17 mouse cellular contexts compared by ENCODE assay signal in genomic region chr11:55326211-55326610, GRCm38 (mm10). TPM values are rescaled to one million over a fixed set of nuclear protein-coding genes. Genes with fewer than 3 reads are reported as not detected.
DNase-seq lines count a peak whose midpoint lies in the region; ATAC-seq and TF ChIP-seq lines count a peak whose summit lies in the region.
"Had no signal": no experiment of that assay in that cellular context is flagged by ENCODE, and none has a peak within 500 bp of the region (broad histone marks: within the 10 kb centered on the region; RNA-seq: fewer than 3 reads in every experiment).

No protein-coding gene starts in this region.

- 0 out of 2 replicates have a peak, but pooled peaks cover 8% of the 10 kb centered on the region for H3K4me1 ChIP-seq in hindbrain, postnatal 0 days (ENCODE audit: insufficient read depth, low read length)
- no peaks in the 10 kb centered on the region for H3K4me1 ChIP-seq in hindbrain, embryonic 10.5 days (replicated peaks)
- no peaks in the 10 kb centered on the region for H3K4me1 ChIP-seq in liver, embryonic 12.5 days
- H3K4me1 ChIP-seq: hindbrain, embryonic 15.5 days had no signal

- peak; percentile 55 for DNase-seq in cerebellum, adult 11-12 months
- DNase-seq in cerebellum, adult 11 months: no peak
- DNase-seq in hindbrain, postnatal 0 days (ENCODE audit: low spot score): peak; percentile 45
- no peak for DNase-seq in hindbrain, embryonic 10.5 days (ENCODE audit: low spot score)
- peak; percentile 7 for DNase-seq in lung, postnatal 10 days
- no peak for DNase-seq in lung, postnatal 25 days (ENCODE audit: low spot score)
- no peak for DNase-seq in layer of hippocampus, adult 11-12 months (ENCODE audit: low spot score)
- DNase-seq: adrenal gland, postnatal 25 days; gastrocnemius, postnatal 14 days; heart, postnatal 10 days; left cerebral cortex, postnatal 4 days had no signal

- H3K36me3 ChIP-seq in hindbrain, postnatal 0 days (ENCODE audit: insufficient read depth, low read length): no peaks in the 10 kb centered on the region
- no peaks in the 10 kb centered on the region for H3K36me3 ChIP-seq in hindbrain, embryonic 10.5 days
- H3K36me3 ChIP-seq in liver, embryonic 12.5 days: no peaks in the 10 kb centered on the region
- H3K36me3 ChIP-seq: hindbrain, embryonic 15.5 days had no signal

- no peak overlapping the region for H3K4me3 ChIP-seq in hindbrain, postnatal 0 days (ENCODE audit: low read length)
- H3K4me3 ChIP-seq in hindbrain, embryonic 10.5 days: no peak overlapping the region
- H3K4me3 ChIP-seq in liver, embryonic 12.5 days: no peak overlapping the region
- H3K4me3 ChIP-seq: hindbrain, embryonic 15.5 days had no signal

- WGBS in hindbrain, postnatal 0 days: 74% methylated on average over 7 of the region's 7 CpGs
- 90% methylated on average over 7 of the region's 7 CpGs for WGBS in hindbrain, embryonic 10.5 days
- 76% methylated on average over 7 of the region's 7 CpGs for WGBS in liver, embryonic 12.5 days (ENCODE audit: insufficient replicate concordance)

- H3K9ac ChIP-seq in hindbrain, postnatal 0 days (replicated peaks; ENCODE audit: low read length): no peak overlapping the region
- H3K9ac ChIP-seq in liver, embryonic 12.5 days: no peak overlapping the region
- H3K9ac ChIP-seq: hindbrain, embryonic 15.5 days; liver, embryonic 14.5 days had no signal

- no peak overlapping the region for H3K27ac ChIP-seq in hindbrain, postnatal 0 days
- no peak overlapping the region for H3K27ac ChIP-seq in hindbrain, embryonic 10.5 days
- H3K27ac ChIP-seq in liver, embryonic 12.5 days: no peak overlapping the region
- H3K27ac ChIP-seq: hindbrain, embryonic 15.5 days; liver, embryonic 14.5 days had no signal

- H3K9me3 ChIP-seq in hindbrain, postnatal 0 days (ENCODE audit: low read length): no peaks in the 10 kb centered on the region
- no peaks in the 10 kb centered on the region for H3K9me3 ChIP-seq in hindbrain, embryonic 10.5 days
- H3K9me3 ChIP-seq in liver, embryonic 12.5 days (replicated peaks): no peaks in the 10 kb centered on the region
- H3K9me3 ChIP-seq: hindbrain, embryonic 15.5 days had no signal

- 0 out of 2 replicates have a peak, but pooled peaks have one; percentile 21 for ATAC-seq in hindbrain, postnatal 0 days
- no peak for ATAC-seq in liver, embryonic 12.5 days
- ATAC-seq: activated CD4-positive, CD25-positive, alpha-beta regulatory T cell, adult 4 months had no signal

- no peak for TF ChIP-seq CTCF in hindbrain, postnatal 0 days (IDR thresholded peaks at IDR 0.05; ENCODE audit: low read depth)

- no peak overlapping the region for H3K4me2 ChIP-seq in hindbrain, postnatal 0 days (ENCODE audit: low read depth, low read length)
- no peak overlapping the region for H3K4me2 ChIP-seq in liver, embryonic 12.5 days
- H3K4me2 ChIP-seq: hindbrain, embryonic 15.5 days had no signal

- H3K27me3 ChIP-seq in hindbrain, postnatal 0 days (ENCODE audit: insufficient read depth, low read length): no peaks in the 10 kb centered on the region
- H3K27me3 ChIP-seq in hindbrain, embryonic 10.5 days (ENCODE audit: insufficient read depth, poor library complexity, severe bottlenecking): no peaks in the 10 kb centered on the region
- no peaks in the 10 kb centered on the region for H3K27me3 ChIP-seq in liver, embryonic 12.5 days (replicated peaks)
- H3K27me3 ChIP-seq: hindbrain, embryonic 15.5 days had no signal

RNA-seq across cellular contexts. Expression of gene Fat2, which starts 10.2 kb away (rescaled TPM):
- 17.6 and 21.0 TPM in 2 replicates for total RNA-seq in hindbrain, postnatal 0 days (2014; rRNA removed)
- polyA plus RNA-seq in hindbrain, postnatal 0 days (2015; fragmentation: Nextera tagmentation; extraction: Ambion mirVana): 0.78 and 0.88 TPM in 2 replicates
- polyA plus RNA-seq in hindbrain, embryonic 10.5 days (2016; fragmentation: Nextera tagmentation; extraction: Ambion mirVana): 0.01 and 0.07 TPM in 2 replicates
- polyA plus RNA-seq in liver, embryonic 12.5 days (2016; fragmentation: Nextera tagmentation; extraction: Ambion mirVana): not detected in 2 replicates
- total RNA-seq: adrenal gland, postnatal 25 days; megakaryocyte, adult 5-6 weeks had no signal
- polyA plus RNA-seq: activated CD4-positive, CD25-positive, alpha-beta regulatory T cell, adult 4 months; neural tube, embryonic 14.5 days had no signal

Comparison
In these comparisons a context has a peak if more than half of its experiments do, and no peak if none do; other contexts are left out.
1. DNase-seq: peak in cerebellum, adult 11-12 months (single experiment), hindbrain, postnatal 0 days (single experiment) and lung, postnatal 10 days (single experiment); none in cerebellum, adult 11 months (single experiment), hindbrain, embryonic 10.5 days (single experiment), lung, postnatal 25 days (single experiment) and layer of hippocampus, adult 11-12 months (single experiment).